Mouse (Mus musculus): ENCODE data around the gene Pepd.

- TF ChIP-seq CTCF (IDR thresholded peaks at IDR 0.05; ENCODE audit: extremely low read depth, insufficient read depth, low read length) (no peak), POLR2A (IDR thresholded peaks at IDR 0.05; ENCODE audit: extremely low read depth, insufficient read depth, low read length) (no peak)
Measured at GRCm38 (mm10) chr7:35015252-35015651, 103.1 kb downstream of the Pepd start.

Measured in cortical plate, adult 2 months (tissue).